Mouse (Mus musculus): Measurements from ENCODE around the gene Pld6.

DNA sequence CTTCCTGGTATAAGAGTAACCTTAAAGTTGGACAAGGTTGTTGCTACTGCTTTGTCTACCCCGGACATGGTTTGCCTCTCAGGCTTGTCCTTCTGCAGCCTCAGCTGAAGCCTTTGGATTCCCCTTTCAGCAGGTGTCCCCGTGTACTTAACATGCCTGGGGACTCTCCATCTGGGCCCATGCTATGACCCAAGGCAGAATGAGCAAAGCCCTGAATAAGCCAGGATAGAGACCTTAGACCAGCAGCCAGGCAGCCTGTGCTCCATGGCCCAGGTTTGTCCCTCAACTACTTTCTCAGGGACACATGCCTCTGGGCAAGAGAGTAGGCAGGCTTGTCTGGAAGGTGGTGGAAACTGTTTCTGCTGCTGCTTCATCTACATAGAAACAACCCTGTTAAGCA lies 44.1 kb downstream of the Pld6 start:
- TF ChIP-seq POLR2A (IDR thresholded peaks at IDR 0.05; ENCODE audit: insufficient read length, low read depth) = no peak
- TF ChIP-seq CEBPB (IDR thresholded peaks at IDR 0.05; ENCODE audit: insufficient read depth, poor library complexity, severe bottlenecking) = no peak
